Mouse (Mus musculus): ENCODE data around the gene Ttll2. TPM values are rescaled to one million over a fixed set of nuclear protein-coding genes. Genes with fewer than 3 reads are reported as not detected.
"Not testable (repeated sequence)": the region's sequence is repeated elsewhere in the genome, so short reads cannot be mapped to it uniquely, and the experiment has no call there.

Gene Ttll2
- polyA plus RNA-seq (2012; fragmentation: generic; extraction: Trizol): not detected

DNA sequence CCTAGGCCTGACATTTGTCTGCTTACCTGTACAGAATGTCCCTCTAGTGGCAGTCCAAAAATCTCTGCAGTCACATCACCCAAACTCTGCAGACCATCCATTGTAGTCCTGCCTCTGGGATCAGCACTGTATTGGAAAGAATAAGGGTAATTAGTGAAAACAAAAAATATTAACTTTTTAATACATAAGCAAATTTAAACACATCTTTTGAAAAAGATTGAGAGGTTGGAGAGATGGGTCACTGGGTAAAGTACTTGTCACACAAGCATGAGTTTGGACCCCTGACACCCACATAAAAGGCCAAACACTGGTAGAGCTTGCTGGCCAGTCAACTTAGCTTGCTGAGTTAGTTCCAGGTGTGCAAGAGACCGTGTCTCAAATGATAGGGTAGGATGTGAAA lies at the start of gene Ttll2:
Ttll2 (minus strand) TSS at position 101 of the 400 bp plus-strand sequence.
- not testable (repeated sequence) for H3K36me3 ChIP-seq (ENCODE audit: control insufficient read depth, insufficient read depth); H3K79me2 ChIP-seq (ENCODE audit: control insufficient read depth, insufficient read depth); H3K4me3 ChIP-seq; H3K4me2 ChIP-seq (ENCODE audit: low read depth); H3K27me3 ChIP-seq (ENCODE audit: control insufficient read depth, insufficient read depth, insufficient read length); H3ac ChIP-seq (ENCODE audit: control insufficient read depth, insufficient read length)

GRCm38 (mm10) chr17:7399770-7400169 lies 47.3 kb upstream of the Ttll2 start:
- not testable (repeated sequence) for H3ac ChIP-seq (ENCODE audit: control insufficient read depth, insufficient read length); H3K4me3 ChIP-seq; H3K27me3 ChIP-seq (ENCODE audit: control insufficient read depth, insufficient read depth, insufficient read length); H3K4me2 ChIP-seq (ENCODE audit: low read depth); H3K36me3 ChIP-seq (ENCODE audit: control insufficient read depth, insufficient read depth); H3K79me2 ChIP-seq (ENCODE audit: control insufficient read depth, insufficient read depth)

- H3K36me3 ChIP-seq (ENCODE audit: control insufficient read depth, insufficient read depth); H3K27me3 ChIP-seq (ENCODE audit: control insufficient read depth, insufficient read depth, insufficient read length); H3K4me3 ChIP-seq; H3K79me2 ChIP-seq (ENCODE audit: control insufficient read depth, insufficient read depth); H3ac ChIP-seq (ENCODE audit: control insufficient read depth, insufficient read length); H3K4me2 ChIP-seq (ENCODE audit: low read depth): not testable (repeated sequence)
Observed at GRCm38 (mm10) chr17:7398198-7398847, 45.8 kb upstream of the Ttll2 start.

GRCm38 (mm10) chr17:7397079-7397478 lies 44.6 kb upstream of the Ttll2 start:
- H3K79me2 ChIP-seq (ENCODE audit: control insufficient read depth, insufficient read depth); H3K36me3 ChIP-seq (ENCODE audit: control insufficient read depth, insufficient read depth); H3ac ChIP-seq (ENCODE audit: control insufficient read depth, insufficient read length): not testable (repeated sequence)

GRCm38 (mm10) chr17:7396288-7396687 lies 43.8 kb upstream of the Ttll2 start:
- not testable (repeated sequence) for H3K79me2 ChIP-seq (ENCODE audit: control insufficient read depth, insufficient read depth); H3K27me3 ChIP-seq (ENCODE audit: control insufficient read depth, insufficient read depth, insufficient read length); H3K4me3 ChIP-seq; H3K4me2 ChIP-seq (ENCODE audit: low read depth); H3K36me3 ChIP-seq (ENCODE audit: control insufficient read depth, insufficient read depth); H3ac ChIP-seq (ENCODE audit: control insufficient read depth, insufficient read length)

More at GRCm38 (mm10) chr17:7397079-7397478, 44.6 kb upstream of the Ttll2 start:
- H3K27me3 ChIP-seq (ENCODE audit: control insufficient read depth, insufficient read depth, insufficient read length); H3K4me2 ChIP-seq (ENCODE audit: low read depth); H3K4me3 ChIP-seq: not testable (repeated sequence)

- not testable (repeated sequence) for H3K27me3 ChIP-seq (ENCODE audit: control insufficient read depth, insufficient read depth, insufficient read length); H3K4me2 ChIP-seq (ENCODE audit: low read depth); H3K79me2 ChIP-seq (ENCODE audit: control insufficient read depth, insufficient read depth); H3K36me3 ChIP-seq (ENCODE audit: control insufficient read depth, insufficient read depth); H3K4me3 ChIP-seq; H3ac ChIP-seq (ENCODE audit: control insufficient read depth, insufficient read length)
Observed at GRCm38 (mm10) chr17:7395671-7396070, 43.2 kb upstream of the Ttll2 start.

DNA sequence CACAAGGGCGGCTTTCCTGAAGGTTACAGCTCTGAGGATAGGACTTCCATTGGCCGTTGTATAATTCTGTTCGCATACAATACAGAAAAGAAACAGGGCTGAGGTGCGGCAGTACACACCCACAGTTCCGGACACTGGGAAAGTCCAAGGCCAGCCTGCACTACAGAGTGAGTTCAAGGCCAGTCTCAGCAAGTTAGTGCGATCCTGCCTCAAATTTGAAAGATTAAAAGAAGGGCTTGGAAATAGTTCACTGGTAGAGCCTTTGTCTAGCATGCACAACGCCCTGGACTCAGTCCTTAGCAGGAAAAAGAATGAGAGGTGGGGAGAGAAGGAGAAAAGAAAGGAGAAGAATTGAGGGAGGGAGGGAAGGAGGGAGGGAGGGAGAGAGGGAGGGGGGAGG lies 42.6 kb upstream of the Ttll2 start:
- not testable (repeated sequence) for H3K36me3 ChIP-seq (ENCODE audit: control insufficient read depth, insufficient read depth); H3K79me2 ChIP-seq (ENCODE audit: control insufficient read depth, insufficient read depth); H3K4me3 ChIP-seq; H3ac ChIP-seq (ENCODE audit: control insufficient read depth, insufficient read length); H3K4me2 ChIP-seq (ENCODE audit: low read depth); H3K27me3 ChIP-seq (ENCODE audit: control insufficient read depth, insufficient read depth, insufficient read length)

DNA sequence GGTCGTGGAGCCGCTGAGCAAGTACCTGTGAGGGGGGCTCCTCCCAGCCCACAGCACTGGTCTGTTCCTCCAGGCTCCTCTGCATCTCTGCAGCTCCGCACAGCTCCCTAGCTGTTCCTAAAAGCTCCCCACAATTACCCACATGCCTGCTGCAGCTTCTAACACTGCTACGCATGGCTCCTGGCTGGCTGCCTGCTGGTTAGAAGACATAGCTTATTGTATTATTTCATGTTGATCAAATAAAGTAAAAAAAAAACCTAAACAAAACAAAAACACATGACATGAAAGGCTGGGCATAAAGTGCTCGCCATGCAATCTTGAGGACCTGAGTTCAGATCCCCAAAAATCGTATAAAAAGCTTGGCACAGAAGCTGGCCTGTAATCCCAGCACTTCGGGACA lies 37.4 kb upstream of the Ttll2 start:
- not testable (repeated sequence) for H3K4me2 ChIP-seq (ENCODE audit: low read depth); H3K36me3 ChIP-seq (ENCODE audit: control insufficient read depth, insufficient read depth); H3K27me3 ChIP-seq (ENCODE audit: control insufficient read depth, insufficient read depth, insufficient read length); H3K79me2 ChIP-seq (ENCODE audit: control insufficient read depth, insufficient read depth); H3ac ChIP-seq (ENCODE audit: control insufficient read depth, insufficient read length); H3K4me3 ChIP-seq

- H3ac ChIP-seq (ENCODE audit: control insufficient read depth, insufficient read length); H3K4me2 ChIP-seq (ENCODE audit: low read depth); H3K36me3 ChIP-seq (ENCODE audit: control insufficient read depth, insufficient read depth): not testable (repeated sequence)
Observed at GRCm38 (mm10) chr17:7388958-7389356, 36.5 kb upstream of the Ttll2 start.

GRCm38 (mm10) chr17:7388341-7388957 lies 36.0 kb upstream of the Ttll2 start:
- H3K27me3 ChIP-seq (ENCODE audit: control insufficient read depth, insufficient read depth, insufficient read length); H3ac ChIP-seq (ENCODE audit: control insufficient read depth, insufficient read length); H3K4me3 ChIP-seq; H3K4me2 ChIP-seq (ENCODE audit: low read depth); H3K79me2 ChIP-seq (ENCODE audit: control insufficient read depth, insufficient read depth); H3K36me3 ChIP-seq (ENCODE audit: control insufficient read depth, insufficient read depth): not testable (repeated sequence)

More at GRCm38 (mm10) chr17:7388958-7389356, 36.5 kb upstream of the Ttll2 start:
- H3K79me2 ChIP-seq (ENCODE audit: control insufficient read depth, insufficient read depth); H3K4me3 ChIP-seq; H3K27me3 ChIP-seq (ENCODE audit: control insufficient read depth, insufficient read depth, insufficient read length): not testable (repeated sequence)

GRCm38 (mm10) chr17:7386016-7386415 lies 33.5 kb upstream of the Ttll2 start:
- not testable (repeated sequence) for H3K79me2 ChIP-seq (ENCODE audit: control insufficient read depth, insufficient read depth); H3K27me3 ChIP-seq (ENCODE audit: control insufficient read depth, insufficient read depth, insufficient read length); H3ac ChIP-seq (ENCODE audit: control insufficient read depth, insufficient read length); H3K36me3 ChIP-seq (ENCODE audit: control insufficient read depth, insufficient read depth); H3K4me3 ChIP-seq; H3K4me2 ChIP-seq (ENCODE audit: low read depth)

GRCm38 (mm10) chr17:7385364-7385763 lies 32.9 kb upstream of the Ttll2 start, which contains the start of gene Unc93a2:
TSS of gene Unc93a2 (minus strand) at chr17:7385464.
- H3K27me3 ChIP-seq (ENCODE audit: control insufficient read depth, insufficient read depth, insufficient read length); H3ac ChIP-seq (ENCODE audit: control insufficient read depth, insufficient read length); H3K4me3 ChIP-seq; H3K36me3 ChIP-seq (ENCODE audit: control insufficient read depth, insufficient read depth); H3K79me2 ChIP-seq (ENCODE audit: control insufficient read depth, insufficient read depth); H3K4me2 ChIP-seq (ENCODE audit: low read depth): not testable (repeated sequence)

All from myocyte (in vitro differentiated cells).